Mouse (Mus musculus) cerebellum, adult 18-20 months (tissue): ENCODE data around the gene Arfrp1.

Source experiments
- DNase-seq, 2 experiments: peaks; one replicate each; pipeline ENCODE4 v3.0.0; 2021

Arfrp1 gene

DNA sequence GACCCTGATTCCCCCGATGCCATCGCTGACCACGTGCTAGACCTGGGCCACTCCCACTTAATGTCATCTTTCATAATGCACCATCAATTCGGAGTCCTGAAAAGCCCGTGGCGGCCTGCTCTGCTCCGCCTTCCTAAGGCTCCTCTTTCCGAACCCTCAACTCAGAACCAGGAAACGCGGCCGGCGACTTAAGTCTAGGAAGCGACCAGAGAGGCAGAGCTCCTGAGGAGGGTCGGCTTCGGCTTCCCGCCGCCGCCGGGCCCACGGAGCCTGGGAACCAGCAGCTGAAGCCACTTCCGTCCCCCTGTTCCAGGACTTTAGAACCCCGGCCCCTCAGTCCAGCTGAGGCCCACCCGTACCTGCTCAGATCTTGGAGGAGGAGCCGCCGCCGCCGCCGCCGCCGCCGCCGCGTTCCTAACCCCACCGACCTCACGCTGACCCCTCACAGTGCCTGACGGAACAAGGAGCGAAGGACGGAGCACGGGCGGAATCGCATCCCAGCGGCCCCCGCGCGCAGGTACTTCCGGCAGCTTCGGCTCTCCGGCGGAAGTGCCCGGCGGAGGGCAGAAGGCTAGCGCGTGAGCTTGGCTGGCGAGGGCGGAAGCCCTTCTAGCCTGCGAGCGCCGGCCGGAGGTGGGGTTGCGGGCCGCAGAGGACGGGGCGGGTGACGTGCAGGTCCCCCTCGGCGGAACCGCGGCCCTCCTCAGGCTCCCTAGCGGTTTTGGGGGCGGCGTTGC, at the start of gene Arfrp1, which contains the start of gene Zgpat:
Gene Arfrp1 (minus strand): TSS at position 545 of the 737 bp plus-strand sequence.
Gene Zgpat (plus strand): TSS at position 69 of the 737 bp plus-strand sequence.
- DNase-seq: peak; percentile 92 to 94

DNA sequence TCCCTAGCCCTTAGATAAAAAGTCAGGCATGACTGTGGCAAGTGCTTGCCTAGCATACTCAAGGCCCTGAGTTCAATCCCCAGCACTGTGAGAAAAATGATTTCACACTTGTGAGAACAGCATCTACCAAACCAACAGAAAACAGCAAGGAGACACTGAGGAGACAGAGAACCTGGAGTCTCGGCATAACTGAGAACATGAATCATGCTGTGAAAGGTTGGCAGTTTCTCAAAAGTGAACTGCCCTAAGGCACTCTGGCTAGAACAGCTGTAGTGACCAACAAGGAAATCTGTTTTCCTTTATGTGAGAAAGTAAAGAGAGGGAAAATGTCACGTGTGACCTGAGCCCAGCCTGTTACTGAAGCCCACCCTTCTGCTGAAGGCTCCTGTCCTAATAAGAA, 47.9 kb upstream of the Arfrp1 start:
- no peak for DNase-seq

DNA sequence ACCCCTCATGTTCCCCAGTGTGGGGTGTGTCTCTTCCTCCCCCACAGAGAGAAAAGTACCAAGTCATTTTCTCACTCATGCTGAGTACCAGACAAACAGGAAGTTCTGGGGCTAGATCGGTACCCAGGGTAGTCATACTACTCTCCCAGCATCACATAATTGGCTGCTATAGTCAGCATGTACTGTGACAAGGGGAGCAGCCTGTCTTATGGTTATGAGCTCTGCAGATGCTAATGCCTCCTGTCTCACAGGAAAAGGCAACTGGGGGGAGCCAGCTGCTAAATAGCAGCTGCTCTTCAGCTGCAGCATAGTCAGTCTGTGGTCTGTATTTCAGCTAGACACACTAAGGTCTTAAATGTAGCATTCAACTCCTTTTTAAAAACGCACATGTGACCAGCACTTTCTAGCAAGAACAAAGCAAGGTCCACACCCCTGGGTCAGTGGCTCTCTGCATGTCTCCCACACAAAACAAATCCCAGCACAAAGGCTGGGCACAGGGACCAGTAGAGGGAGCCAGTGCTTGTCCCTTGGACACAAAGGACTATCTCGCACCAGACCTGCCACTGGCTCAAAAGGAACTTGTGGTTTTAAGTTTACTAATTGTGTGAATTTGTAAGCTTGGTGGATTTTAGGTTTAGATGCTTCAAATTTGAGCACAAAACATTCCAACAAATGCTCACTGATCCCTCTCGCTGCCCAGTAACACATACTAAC, 45.7 kb upstream of the Arfrp1 start:
- peak; percentile 71 to 78 for DNase-seq

DNA sequence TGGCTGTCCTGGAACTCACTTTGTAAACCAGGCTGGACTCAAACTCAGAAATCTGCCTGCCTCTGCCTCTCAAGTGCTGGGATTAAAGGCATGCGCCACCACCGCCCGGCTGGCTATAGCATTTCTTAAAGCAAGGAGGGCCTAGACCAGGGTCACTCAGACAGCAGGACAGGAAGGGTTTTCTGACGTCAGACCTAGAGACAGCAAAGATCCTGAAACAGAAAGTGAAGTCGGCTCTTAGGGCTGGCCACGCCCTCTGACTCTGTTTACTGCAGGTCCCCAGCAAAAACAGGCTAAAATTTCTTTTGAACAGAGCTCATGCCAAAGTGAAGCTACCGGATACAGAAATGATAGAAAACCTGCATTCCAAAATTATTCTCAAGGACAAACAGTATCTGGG, 44.4 kb upstream of the Arfrp1 start:
- DNase-seq: no peak

DNA sequence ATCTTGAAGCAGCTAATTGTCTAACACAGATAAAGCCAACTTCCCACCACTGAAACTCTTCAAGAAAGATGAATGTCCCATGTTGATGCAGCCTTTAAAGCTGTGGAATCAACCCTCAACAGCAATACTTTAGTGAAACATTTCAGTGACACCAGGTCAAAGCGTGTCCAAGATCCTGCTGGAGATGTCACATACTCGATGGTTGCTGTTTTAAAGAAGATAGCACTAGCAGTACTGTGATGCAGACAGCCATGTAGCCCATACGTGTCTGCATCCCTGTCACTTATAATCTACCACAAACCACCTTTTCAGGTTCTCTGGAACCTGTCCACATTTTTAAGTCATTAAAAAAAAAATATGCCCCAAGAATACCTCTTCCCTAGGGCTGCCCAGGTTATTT, 38.5 kb upstream of the Arfrp1 start:
- no peak for DNase-seq

DNA sequence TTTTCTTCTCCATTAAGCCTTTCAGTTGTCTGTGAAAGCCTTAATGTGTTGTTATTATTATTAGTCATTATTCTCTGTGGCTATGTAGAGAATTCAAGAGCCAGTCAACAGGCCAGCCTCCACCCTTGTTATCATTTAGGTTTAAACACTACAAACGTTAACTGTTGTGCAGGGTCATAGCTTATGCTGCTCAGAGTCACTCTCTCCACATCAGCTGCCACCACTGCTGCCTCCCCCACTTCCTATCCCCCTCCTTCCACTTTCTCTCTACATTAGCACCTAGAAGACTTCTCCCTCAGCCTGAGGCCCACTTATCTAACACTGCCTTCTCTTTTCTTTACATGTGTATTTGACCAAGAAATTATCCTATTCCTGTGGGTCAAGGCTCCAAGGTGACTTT, 36.3 kb upstream of the Arfrp1 start:
- no peak for DNase-seq

DNA sequence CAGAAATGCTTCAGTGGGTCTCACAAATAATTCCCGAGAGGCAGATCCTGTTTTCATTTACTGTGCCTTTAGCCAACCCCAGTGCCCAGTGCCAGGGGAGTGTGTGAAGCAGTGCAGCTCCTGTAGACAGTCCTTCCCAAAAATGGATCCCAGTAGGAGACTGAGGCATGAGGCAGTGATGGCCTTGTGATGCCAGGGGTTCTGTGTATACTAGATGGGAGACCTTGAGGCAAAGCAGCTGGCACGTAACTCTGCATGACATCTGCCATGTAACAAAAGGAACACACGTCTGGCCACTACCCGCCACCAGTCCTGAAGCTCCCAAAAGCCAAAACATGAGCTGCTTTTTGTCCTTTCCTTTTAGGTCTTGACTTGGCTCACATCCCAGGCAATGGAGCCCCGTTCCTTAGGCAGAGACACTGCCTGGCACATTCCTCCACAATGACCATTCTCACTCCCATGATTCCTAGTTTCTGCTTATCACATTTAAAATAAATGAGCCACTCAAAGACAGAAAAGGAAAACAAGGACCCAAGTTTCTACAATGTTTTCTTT, 32.1 kb upstream of the Arfrp1 start:
- DNase-seq: no peak

DNA sequence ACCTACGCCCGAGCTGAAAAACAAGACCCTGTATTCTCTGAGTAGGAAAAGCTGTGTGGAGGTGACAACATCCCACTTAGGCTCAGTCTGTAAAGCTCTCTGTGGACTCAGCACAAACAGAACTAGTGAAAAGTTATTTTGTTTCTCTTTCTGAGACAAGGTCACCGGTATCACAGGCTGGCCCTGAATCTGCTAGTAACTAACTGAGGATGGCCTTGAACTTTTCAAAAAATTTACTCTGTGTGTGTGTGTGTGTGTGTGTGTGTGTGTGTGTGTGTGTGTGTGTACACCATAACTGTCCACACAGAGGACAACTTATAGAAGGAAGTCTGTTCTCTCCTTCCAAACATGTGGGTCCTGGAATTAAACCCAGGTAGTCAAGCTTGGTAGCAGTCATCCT, 28.9 kb upstream of the Arfrp1 start:
- DNase-seq: no peak

DNA sequence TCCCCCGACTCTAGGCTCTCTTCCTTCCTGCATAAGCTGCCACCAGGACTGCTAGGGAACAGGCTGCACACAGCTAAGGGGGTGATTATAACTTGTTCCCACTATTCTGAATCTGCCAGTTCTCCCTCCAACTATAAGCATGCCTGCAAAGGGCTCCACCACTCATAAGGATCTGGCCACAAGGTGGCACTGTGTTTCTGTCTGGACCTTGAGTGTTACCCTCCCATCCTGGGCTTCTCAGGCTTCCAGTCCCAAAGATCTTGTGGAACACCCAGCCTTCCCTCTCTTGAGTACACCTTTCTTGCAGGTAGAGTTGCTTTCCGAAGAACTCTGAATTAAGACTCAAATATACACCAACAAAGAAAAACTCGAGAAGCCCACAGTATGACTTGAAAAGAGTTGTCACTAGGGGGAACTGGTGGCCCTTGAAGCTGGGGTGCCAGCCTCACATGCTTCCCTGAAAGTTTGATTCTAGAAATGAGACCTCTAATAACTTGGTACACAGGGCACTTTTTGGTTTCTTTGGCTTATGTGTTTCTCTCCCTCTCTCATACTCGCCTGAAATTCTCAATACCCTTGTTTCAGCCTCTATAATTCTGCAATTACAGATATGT, 27.5 kb upstream of the Arfrp1 start:
- peak; percentile 91 to 92 for DNase-seq

DNA sequence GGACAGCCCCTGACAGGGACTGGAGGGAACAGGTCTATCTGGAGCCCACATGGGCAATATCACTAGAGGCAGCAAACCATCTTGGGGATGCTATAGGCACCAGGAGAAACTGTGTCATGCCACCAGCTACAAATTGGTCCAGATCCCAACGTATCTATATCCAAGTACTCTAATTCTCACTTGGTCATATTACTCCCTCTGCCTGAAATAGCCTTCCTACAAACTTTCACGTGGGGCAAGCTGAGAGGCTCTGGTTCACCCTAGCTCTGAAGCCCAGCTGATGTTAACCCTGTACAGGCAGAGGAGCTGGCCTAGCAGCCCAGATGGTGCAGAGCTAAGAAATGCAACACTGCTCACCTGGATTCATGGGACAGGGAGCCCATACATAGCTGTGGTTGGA, 26.3 kb upstream of the Arfrp1 start:
- DNase-seq: no peak

DNA sequence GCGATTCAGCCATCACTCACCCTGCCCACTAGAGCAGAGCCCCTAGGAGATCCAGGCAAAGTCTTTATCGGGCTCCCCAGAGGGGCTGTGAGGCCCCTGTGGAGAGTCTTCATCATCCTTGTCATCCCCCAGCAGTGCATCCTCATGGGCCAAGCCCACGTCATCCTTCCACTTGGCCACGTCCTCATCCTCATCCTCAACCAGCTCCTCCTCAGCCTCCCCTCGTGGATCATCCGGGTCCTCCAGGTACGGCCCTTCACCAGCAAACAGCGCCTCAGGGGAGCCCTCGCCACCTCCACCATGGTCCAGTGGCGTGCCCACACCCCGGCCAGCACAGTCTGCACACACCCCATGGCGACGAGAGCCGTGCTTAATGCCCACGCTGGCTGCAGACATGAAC, 25.8 kb upstream of the Arfrp1 start:
- DNase-seq: no peak

DNA sequence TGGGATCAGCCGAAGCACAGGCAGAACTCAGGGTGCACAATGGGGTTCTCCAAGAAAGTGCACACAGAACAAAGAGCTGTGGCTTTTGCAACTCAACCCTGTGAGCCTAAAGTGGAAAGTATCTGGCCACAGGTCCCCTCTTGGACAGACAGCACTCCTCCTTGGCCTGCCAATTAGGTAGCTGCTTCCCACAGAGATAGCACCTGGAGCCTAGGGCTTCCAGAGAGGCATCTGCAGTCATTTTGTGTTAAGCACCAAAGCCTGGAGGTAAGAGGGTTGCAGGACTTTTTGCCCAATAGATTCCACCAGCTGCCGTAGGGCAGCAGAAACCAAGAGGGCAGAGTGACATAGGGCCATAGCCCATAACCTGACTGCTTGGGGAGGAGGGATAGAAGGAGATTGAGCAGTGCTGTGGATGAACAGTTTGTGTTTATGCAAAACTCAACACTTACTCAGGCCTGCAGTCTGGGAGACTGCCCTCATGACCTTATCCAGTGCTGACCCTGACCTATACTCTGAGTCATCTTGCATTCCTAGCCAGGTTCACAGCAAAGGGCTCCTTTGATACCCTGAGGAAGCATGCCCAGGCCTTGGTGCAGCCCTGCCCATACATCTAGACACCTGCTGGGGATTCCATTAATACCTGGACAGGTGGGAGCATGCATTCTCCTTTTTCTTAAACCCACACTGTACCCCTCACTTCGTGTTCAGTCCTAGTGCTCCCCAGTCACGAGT, 25.1 kb upstream of the Arfrp1 start:
- DNase-seq: peak; percentile 69 to 78

DNA sequence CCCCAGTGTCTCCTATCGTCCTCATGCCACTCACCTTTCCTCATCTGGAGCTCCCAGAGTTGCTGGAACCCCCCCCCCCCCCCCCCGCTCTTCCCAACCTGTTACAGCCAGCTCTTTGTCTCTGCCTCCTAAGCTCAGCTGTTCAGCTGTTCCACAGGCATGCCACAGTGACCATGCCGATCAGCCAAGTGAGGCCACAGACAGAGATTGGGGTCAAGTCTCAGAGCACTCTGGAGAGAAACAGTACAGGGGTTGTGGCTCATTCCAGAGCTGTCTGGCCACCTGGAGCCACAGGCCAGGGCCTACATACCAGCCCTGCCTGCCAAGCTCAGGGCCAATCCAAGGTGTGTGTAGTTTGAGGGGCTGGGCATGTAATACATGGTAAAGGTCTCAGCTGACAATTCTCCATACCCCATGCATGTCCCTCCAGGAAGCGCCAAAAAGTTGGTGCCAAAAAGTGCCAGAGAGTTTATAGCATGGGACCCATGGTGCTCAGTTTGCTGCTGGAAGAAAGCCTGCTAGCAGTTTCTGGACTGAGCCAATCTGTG, 21.5 kb upstream of the Arfrp1 start:
- no peak for DNase-seq

DNA sequence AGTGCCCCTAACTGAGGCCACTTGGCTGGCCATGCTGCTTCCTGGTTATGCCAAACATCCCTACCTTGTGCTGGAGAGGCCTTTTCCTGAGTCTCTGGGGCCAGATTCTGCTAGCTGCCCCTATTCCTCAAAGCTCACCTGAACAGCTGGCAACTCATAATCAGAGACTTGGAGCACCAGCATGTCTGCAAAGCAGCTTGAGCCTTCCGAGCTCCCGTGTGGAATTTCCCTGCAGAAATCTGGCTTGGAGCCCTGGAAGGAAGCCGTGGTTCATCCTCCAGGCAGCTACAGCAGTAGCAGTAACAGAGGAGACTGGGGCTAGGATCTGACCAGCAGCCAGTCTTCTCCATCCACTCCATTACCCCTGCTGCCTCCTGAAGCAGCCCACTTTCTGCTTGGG, 20.7 kb upstream of the Arfrp1 start:
- DNase-seq: peak; percentile 84 to 88

DNA sequence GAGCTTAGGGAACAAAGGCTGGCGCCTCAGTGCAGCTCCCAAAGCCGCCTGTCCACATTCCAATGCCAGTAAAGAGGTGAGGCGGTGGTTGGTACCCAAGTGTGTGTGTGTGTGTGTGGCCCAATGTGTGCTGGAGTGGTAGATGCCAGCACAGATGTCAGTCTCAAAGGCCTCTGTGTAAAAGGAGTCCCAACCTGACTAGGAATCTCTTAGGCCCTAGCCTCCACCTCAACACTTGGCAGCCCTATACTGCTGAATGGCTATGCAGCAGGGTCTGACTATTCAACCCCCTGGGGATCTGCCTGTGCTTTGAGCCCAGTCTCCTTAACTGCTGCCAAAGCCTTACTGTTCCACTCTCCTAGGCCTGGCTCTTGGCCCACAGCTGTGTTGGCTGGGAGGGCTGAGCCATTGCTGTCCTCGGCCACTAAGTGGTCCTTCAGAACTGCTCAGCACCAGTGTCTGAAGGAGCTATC, 19.8 kb upstream of the Arfrp1 start:
- peak in 1 of 2 experiments; percentile 40 for DNase-seq

DNA sequence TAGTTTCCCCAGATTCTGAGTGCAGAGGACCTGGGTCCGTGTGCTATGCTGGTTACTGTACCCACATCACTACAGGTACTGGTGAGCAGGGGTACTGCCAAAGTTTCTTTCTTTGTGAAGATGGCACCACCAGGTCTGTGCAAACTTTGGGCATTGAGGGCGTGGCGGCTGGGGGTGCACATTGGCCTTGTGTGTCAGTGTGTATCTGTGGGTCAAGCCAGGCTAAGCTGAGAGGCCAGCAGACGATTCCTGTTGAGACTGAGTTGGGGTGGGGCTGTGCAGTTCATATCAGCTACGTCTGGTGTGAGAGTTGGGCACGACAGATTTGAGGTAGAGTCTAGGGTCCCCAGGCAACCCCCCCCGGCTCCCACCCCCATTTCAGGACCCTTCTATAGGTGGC, 19.3 kb upstream of the Arfrp1 start:
- DNase-seq: no peak

DNA sequence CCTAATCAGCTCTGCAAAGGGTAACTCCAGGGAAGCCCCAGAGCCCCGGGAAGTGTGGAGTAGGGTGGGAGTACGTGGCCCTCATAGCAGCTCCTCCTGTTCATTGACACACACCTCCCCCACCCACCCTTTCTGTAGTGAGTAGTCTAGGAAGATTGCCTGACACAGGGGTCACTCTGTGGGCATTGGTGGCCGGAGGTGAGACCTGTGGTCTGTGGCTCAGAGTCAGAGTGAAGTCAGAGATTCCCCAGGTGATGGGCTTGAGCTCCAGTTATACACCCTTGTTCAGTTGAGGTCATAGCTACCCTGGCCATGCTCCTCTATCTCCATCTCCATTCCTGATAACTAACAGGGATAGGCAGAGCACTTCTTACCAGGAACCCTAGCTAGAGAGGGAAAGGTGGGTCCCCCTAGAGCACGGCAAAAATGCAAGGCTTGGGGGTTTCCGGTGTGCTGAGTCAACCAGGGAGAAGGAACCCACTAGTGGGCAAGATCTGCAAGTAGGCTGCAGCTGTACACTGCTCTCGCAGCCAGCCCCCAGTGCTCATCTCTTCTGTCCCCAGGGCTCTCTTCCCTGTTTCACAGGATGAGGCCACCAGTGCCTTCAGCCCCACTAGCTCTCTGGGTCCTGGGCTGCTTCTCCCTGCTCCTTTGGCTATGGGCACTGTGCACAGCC, 16.6 kb upstream of the Arfrp1 start:
- no peak for DNase-seq

DNA sequence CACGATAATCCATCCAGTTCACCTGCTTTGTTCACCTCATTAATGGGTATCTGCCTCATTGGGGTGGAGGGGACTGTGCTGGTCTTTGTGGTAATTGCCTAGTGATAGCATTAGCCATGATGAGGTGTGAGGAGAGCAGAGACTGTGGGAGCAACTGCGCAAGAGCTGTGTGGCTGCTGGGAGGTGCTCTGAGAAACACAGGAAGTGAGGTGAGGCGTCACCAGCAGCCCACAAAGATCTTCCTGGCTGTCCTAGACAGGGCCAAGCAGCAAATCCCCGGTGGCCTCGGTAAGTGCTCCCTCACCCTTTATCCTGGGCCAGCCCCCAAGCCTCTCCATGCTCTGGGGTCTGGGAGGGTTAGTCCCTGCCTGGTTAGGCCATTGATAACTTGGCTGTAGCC, 15.9 kb upstream of the Arfrp1 start:
- no peak for DNase-seq

DNA sequence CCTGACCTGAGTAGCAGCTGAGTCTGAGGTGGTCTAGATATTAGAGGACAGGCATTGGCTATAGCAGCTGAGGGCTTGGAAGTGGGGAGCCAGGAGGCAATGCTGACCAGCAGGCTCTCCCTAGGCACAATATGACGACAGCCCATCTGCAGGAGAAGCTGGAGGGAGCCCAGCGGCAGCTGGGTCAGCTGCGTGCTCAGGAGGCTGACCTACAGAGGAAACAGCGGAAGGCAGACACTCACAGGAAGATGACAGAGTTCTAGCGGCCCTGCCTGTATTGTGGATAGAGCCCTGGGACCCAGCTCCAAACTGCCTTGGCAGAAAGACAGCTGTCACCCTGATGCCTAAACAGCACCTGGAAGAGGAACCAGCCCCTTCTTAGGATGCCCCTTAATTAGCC, 15.0 kb upstream of the Arfrp1 start:
- no peak for DNase-seq

DNA sequence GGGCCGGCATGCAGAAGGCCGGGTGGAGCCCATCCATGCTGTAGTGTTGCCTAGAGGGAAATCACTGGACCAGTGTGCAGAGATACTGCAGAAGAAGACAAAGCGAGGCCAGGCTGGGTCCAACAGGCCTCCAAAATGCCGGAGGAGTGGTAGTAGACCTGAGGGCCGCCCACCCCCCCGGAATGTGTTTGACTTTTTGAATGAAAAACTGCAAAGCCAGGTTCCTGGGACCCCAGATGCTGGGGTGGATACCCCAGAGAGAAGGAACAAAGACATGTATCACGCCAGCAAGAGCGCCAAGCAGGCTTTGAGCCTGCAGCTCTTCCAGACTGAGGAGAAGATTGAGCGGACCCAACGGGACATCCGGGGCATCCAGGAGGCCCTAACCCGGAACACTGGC, 14.6 kb upstream of the Arfrp1 start, which contains the start of gene Lime1:
Gene Lime1 (plus strand): TSS at position 301 of the 400 bp plus-strand sequence.
- DNase-seq: no peak

DNA sequence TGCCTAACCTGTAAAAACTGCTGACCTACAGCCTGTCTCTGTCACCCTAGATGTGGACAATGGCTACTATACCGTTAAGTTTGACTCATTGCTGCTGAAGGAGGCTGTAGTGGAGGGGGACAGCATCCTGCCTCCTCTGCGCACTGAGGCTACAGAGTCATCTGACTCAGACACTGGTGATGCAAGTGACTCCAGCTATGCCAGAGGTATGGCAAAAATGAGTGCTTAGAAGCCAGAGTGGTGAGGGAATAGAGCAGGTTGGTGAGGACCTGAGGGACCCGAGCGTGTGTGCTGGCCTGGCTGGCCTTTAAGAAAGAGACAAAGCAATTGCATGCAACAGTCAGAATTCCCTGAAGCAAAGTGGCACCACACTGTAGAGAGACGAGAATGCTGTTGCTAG, 13.5 kb upstream of the Arfrp1 start:
- DNase-seq: no peak

DNA sequence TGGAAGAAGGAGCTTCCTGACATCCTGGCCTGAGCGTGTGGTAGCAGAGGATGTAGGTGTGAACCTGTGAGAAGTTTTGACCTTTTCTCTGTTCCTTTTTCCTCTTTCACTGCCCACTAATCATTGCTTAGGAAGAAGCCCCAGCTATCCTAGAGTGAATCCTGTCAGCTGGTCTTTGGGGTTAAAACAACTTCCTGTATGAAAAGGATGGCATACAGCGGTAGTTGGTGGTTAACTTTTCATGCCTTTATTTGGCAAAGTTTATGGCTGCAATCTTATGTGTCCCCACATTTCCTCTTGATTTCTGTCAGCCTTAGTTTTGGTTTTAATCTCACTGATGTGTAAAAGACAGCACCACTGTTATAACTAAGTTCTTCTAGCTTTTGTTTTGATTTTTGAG, 12.0 kb upstream of the Arfrp1 start:
- DNase-seq: no peak
